Mouse (Mus musculus): ENCODE measurements at regions not wholly inside any gene's neighbourhood (a gene's known extent, or its start where the extent isn't known, plus 50 kb on each side); places are given as distances from the start of the nearest gene placed in this dataset.

GRCm38 (mm10) chr5:47502764-47503416, 480.0 kb upstream of the Slit2 start:
- no peak for DNase-seq (ENCODE audit: low spot score in 2 of 2)

GRCm38 (mm10) chr5:47508689-47509301, 474.1 kb upstream of the Slit2 start:
- DNase-seq (ENCODE audit: low spot score in 2 of 2) = no peak

DNA sequence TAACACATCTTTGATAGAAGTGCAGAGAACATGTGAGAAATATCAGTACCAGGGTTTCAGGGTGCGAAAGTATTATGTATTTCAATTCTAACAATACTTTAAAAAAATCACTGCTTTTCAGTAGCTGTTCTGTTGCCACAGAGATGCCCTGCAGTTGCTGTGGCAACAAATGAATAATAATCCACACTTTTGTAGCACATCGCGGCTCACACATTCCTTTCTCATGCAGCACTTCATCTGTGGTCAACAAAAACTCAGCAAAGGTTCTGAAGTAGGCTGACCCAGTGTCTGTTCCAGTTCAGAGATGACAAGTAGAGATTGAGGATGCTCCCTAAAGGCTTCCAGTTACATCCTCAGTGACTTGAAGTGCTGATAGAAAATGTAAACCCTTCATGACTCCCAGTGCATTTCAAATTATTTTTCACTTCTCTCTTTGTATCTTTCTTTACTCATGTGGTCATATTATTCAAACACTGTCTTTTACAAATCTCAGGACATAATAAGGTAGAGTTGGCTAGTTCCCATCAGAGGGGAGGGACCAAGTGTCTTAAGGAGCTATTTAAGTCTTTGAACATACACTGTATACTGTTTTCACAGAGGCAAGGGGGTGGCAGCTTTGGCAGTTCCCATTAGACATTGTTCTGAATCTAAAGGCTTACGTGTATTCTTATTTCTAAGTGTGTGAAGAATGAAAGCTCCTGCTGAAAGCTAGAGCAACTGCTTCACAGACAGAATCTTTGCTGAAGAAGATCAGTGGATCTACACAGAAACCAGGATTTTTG, 460.6 kb upstream of the Slit2 start:
- peak; percentile 7 to 24 for DNase-seq (ENCODE audit: low spot score in 2 of 2)

DNA sequence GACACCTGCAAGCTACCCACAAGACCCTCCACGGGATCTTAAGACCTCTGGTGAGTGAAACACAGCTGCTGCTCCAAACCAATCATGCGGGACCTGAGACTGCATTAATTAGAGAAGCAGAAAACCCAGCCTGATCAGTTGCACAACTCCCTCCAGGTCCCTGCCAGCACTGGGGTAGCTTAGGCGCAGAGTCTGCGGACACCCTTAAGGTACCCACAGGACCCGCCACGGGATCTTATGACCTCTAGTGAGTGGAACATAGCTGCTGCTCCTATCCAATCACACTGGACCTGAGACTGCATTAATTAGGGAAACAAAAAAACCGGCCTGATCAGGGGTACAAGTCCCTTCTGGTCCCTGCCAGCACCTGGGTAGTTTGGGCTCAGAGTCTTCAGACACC, 454.3 kb upstream of the Slit2 start:
- no peak for DNase-seq (ENCODE audit: low spot score in 2 of 2)

DNA sequence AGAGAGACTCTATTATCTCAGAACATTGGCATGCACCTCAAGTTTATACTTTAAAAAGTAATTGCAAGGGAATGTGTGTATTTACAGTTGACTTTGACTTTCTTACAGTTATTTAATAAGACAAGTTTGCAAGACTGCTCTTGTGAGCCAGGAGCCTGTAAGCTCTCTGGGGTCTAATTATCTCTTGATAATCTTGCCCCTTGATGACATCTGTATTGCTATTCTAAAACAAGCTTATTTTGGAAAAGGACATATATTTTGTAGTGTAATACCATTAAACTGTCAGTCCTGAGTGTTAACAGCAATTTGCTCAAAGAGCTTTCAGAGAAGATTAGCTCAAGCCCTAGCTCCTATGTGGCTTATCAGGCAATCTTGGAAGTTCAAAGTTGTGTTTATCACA, 445.4 kb upstream of the Slit2 start:
- no peak for DNase-seq (ENCODE audit: low spot score in 2 of 2)

- no peak for DNase-seq (ENCODE audit: low spot score in 2 of 2)
Measured at GRCm38 (mm10) chr5:47542248-47542647, 440.7 kb upstream of the Slit2 start.

DNA sequence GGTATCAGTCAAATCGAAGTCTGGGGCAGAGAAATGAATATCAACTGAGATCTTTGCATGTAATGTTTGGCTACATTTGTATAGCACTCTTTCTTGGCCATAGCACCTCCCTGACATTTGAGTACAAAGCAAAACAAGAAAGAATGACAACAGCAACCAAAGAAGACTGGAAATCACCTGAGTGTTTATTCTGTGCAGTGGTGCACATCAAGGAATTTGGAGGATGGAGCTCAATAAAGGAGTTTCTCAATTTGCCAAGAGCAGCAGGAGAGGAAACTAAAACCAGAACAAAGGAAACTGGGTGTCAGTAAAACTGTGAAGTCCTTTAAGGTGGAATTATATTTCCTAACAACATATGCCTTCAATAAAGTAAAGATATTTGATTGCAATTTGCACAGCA, 426.2 kb upstream of the Slit2 start:
- DNase-seq (ENCODE audit: low spot score in 2 of 2) = no peak

DNA sequence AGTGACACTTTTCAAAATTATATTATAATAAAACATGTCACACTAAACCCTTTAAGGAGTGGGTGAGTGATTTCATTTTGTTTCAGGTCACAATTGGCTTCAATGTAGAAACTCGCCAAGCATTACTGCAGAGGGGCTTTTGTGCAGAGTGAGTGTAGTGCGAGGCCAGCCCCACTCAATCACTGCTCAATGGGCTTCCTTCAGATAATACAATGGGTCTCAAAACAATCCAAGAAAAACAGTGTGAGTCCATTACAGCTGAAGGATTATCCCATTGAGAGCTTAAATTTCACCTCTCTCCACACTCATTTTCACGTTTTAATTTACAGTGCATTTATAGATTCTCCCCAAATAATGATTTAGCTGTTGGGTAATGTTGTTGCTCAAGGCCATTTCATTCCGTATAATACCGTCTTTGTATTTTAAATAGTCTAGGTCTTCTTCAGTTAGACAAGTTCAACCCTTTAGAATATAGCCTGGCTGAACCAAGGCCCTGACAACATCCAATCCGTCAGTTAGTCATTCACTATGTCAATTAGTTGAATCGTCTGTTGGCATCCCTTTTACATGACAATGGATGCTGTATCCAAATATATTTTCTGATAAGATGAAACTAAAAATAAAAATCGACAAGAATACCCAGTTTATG, 425.7 kb upstream of the Slit2 start:
- DNase-seq (ENCODE audit: low spot score in 2 of 2) = no peak

All from layer of hippocampus, postnatal 14 days (tissue).